Mouse (Mus musculus) megakaryocyte, adult 5-6 weeks (primary cell): ENCODE data around the gene Sema6d. TPM values are rescaled to one million over a fixed set of nuclear protein-coding genes. Genes with fewer than 3 reads are reported as not detected.

ENCODE experiments used
- ATAC-seq: 2 replicates; pipeline ENCODE4 v1.8.0; 2016; ENCODE audit warnings: mild to moderate bottlenecking, inconsistent platforms; ENCODE audit not compliant: poor library complexity, severe bottlenecking
- total RNA-seq, 2 experiments: library from RNA; stranded (forward) in 1 of 2; stranded (reverse) in 1 of 2; fragments of 153-499, 151-499 nt in 1 of 2; fragments of 221-1000, 200-1000 nt in 1 of 2; gene quantifications; 2 replicates each; pipeline versions ENCODE4 v1.2.3 to v1.2.4; 2015 to 2017

The Sema6d gene
- total RNA-seq, 2 experiments from 2014 or later = 0.04 to 0.11 TPM

DNA sequence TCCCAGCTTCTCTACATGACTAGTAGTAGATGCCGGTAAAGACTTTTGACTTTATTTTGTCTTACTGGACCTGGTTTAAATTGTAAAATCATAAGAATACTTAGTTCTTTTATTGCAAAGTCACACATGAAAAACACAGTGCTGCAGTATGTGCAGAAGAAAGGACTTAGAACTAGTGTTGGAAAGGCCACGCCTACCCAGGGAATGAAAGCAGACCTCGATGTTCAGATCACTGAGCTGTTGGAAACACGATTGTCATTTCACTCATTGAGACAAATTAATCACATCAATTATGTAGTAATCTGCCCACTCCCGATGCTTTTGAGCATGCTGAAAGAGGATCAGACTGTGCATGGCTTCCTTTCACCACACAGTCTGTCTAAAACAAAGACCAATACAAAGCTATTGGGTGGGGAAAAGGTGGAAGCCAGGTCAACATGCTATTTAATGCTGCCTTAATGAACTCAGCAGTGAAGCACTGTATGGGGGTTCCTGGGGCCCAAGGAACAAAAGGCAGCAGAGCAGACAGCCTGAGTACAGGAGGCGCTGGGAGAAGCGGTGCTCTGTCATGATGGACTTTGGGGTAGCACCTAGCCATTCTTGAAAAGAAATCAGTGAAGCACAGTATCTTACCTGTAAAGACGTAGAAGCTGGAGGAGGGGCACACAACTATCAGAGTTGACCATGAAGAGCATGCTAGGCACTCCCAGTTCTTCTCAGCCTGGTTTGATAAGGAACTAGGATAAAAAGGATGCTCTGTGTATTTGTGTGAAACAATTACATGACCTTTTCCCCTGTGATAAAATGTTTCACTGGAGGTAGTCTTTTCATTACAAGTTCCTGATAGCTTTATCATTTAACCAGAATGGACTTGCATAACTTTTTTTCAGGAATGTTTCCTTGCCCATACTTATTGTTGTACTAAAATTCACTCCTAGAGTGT is 375.5 kb downstream of the Sema6d start:
- ATAC-seq = no peak

DNA sequence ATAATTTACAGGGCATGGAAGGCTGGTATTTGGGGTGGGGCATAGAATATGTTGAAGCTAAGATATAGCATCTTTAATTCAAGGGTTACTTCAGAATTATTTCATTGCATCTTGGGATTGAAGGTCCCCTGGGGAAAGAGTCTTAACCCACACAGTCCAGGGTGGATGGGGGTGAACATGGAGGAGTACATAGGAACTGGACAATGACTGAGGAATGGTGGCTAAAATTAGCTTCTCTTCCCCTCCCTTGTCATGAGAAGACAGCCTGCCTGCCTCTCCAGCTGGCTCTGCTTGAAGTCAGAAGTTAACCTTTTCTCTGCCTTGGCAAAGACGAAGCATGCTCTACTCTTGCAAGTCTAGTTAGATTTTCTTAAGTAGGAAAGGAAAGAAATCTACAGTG is 377.7 kb downstream of the Sema6d start:
- ATAC-seq = no peak

- no peak for ATAC-seq
Observed at GRCm38 (mm10) chr2:124470346-124471042, 380.7 kb downstream of the Sema6d start.

DNA sequence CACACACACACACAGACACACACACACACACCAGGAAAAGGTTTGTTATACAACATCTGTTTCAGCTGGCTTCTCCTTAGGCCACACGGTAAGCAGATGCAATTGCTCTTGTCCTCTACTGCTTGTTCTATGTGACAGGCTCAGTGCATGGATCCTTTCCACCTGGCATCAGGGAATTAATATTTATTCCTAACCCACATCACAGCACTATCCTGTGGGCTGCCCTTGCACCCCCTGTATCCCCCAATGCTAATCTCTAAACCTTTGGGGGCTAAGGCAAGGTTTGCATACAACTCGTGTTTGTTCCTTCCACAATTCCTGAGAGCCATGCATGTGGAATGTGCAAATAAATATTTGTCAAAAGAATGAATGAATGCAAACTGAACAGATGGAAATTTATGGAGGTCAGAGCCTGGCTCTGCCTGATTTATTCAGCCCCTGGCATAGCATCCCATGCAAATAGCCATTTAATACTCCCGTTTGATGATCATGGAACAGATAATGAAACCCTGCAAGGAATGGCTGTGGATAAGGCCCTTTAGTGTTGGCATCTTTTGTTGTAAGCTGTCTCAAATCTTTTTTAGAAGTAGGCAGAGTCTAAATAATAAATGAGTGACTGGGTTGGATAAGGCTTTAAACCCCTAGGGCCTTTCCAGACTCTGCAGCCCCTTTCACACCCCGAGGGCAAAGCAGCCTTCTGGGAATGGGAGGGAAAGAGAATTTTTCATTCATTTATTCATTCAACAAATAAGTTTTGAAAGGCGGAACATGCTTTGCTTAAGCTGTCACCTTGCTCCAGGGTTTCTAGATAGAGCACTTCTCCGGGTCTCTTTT is 383.1 kb downstream of the Sema6d start:
- ATAC-seq = no peak

DNA sequence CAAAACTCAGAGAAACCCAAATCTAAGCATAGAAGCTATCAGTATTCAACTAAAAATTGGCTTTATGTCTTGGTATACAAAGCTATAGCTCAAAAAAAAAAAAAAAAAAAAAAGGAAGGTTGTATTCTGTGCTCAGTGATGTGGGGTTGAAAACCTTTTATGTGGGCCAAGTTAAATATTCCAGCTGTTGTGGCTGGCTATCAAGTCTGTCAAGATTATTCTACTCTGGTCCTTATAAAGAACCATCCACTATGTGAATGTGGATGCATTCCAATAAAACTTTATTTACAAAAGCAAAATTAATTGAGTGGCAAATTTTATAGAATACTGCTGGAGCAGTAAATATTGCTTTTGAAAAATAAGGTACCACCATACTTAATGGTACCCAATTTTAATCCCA is 388.1 kb downstream of the Sema6d start:
- no peak for ATAC-seq

GRCm38 (mm10) chr2:124478526-124478925 is 388.8 kb downstream of the Sema6d start:
- ATAC-seq = no peak

GRCm38 (mm10) chr2:124485761-124486160 is 396.0 kb downstream of the Sema6d start:
- no peak for ATAC-seq

DNA sequence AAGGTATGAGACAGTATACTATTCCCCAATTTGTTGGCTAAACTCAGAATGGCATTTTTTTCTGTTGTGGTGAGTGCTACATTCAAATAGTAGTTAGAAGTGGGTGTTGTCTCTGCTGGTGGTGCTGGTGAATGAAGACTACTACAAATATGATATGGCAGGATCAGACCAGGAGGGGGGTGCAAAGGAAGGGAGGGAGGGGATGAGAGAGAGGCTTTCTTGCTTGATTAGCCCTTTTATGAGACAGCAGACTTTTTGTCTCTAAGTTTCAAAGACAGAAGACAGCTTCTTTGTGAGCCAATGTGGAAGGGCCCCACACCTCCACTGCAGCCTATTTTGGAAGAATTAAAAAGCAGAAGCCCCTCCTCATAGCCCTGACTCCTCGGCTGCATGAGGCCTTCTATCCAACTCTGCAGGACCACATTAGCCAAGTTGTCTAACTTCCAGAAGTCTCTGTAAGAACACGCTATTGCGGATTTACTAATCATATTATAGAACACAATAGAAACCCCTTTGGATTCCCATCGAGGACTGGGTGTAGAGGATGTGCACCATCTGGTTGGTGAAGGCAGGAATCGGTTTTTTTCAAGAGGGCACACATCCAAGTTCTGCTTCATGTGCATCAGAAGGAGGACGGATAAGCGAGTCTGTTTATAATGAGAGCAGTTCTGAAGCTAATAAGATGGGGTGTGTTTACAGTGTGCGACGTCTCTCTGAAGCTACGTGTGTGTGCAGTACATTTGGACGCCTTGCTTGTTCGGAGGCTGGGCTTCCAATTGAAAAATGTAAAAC is 400.4 kb downstream of the Sema6d start:
- no peak for ATAC-seq

DNA sequence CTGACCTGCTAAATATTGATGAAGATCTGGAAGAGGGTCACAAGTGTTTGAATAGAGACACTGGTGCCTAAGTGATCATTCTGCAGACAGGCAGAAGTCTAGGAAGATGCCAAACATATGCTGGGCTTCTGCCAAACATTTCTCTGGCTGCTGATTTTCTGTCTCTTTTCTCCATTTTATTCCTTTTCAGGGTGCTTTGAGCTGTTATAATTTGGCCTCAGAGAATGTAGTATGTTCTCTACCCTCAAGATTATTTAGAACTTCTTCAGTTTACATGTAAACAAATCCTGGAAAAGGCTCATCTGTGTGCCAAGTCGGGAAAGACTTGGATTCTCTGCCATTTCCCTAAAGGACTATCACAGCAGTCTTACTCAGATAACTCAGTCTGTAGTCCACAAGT is 406.0 kb downstream of the Sema6d start:
- no peak for ATAC-seq

- ATAC-seq = no peak
Observed at GRCm38 (mm10) chr2:124499670-124500069, 409.9 kb downstream of the Sema6d start.

DNA sequence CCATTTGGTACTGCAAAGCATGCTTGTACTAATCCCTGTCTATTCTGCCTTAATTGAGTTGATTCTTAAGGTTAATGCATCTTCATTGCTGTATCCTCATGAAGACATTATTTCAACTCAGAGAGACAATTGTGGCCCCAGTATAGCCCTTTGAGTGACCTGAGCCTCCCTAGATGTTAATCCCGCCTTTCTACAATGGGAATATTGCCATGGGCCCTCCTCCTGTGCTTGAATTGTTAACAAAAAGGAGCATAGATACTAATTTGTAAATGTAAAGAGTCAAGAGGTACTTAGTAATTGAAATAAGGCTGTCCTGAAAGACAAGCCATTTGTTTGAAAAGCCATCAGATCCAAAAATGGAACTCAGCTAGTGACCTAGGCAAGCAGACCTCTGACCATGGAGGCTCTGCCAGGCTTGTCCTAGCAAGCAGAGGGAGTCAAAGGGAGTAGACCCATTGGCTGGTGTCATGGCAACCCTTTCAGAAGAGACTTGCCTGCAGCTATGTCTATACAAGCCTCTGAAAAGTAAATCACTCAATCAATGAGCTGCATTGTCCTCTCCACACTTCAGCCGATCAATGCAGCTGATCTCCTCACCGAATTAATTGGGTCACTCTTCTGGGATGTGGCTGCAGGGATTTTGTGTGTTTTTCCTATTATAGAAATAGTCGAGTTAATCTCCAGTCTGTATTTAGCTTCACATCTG is 416.2 kb downstream of the Sema6d start:
- no peak for ATAC-seq

- no peak for ATAC-seq
Observed at GRCm38 (mm10) chr2:124507804-124508203, 418.0 kb downstream of the Sema6d start.

- ATAC-seq = no peak
Observed at GRCm38 (mm10) chr2:124509479-124509878, 419.7 kb downstream of the Sema6d start.

GRCm38 (mm10) chr2:124511826-124512225 is 422.1 kb downstream of the Sema6d start:
- ATAC-seq = no peak

DNA sequence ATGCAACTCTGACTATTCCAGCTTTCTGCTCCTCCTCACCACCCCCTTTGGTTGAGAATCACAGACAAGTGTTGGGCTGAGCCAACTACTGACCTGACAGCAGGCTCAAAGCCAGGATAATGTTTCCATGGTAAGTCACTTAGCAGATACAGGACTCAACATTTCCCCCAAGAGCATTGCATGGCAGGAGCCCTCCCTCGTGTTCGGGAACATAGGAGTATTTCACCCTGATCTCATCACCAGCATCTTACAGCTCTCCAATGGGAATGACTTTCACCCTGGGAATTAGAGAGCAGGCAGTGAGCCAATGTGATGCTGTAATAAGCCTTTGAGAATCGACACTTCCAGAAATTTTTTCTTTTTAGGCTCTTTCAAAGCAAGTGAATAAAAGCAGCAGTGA is 432.7 kb downstream of the Sema6d start:
- no peak for ATAC-seq

DNA sequence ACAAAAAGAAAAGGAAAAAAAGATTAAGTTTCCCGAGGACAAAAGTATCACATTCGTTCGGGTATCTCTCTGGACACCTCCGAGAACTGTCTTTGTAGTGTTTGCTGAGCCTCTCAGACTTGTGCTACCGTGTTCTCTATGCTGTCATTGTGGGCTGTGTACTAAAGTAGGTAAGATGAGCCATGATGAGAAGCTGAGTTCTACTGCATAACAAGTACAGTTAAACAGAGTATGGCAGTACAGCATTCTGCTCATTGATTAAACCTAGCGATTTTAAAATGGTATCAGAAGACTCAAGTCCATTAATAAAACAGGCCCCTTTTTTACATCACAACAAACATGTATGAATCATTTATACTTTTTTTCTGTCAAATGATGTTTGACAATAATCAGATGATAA is 433.9 kb downstream of the Sema6d start:
- ATAC-seq = no peak

- ATAC-seq = no peak
Observed at GRCm38 (mm10) chr2:124524167-124524566, 434.4 kb downstream of the Sema6d start.

DNA sequence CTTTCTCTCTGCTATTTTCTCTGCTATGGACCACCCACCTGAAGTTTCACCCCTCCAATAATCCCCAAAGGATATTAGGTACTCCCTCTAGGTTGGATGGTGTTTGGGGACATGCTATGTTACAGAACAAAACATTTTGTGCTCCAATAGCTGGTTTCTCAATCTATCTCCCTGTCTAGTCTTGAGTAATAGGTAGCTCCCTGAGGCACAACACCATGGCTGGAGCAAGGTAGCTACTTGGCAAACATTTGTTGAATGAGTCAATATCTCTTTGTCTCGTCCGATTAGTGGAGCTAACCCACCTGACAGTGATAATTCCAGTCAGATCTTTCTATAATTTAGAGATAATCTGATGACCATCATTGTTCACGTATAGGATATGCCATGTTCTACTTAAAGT is 437.9 kb downstream of the Sema6d start:
- ATAC-seq = no peak

GRCm38 (mm10) chr2:124530441-124530840 is 440.7 kb downstream of the Sema6d start:
- ATAC-seq = no peak

- ATAC-seq = no peak
Observed at GRCm38 (mm10) chr2:124531062-124531461, 441.3 kb downstream of the Sema6d start.
